Mouse (Mus musculus) layer of hippocampus, adult 11-12 months (tissue): ENCODE measurements around the gene Aplp2.

ENCODE experiments used
- DNase-seq: peaks from one replicate; pipeline ENCODE4 v3.0.0; 2022; ENCODE audit warnings: low spot score

Aplp2 gene

DNA sequence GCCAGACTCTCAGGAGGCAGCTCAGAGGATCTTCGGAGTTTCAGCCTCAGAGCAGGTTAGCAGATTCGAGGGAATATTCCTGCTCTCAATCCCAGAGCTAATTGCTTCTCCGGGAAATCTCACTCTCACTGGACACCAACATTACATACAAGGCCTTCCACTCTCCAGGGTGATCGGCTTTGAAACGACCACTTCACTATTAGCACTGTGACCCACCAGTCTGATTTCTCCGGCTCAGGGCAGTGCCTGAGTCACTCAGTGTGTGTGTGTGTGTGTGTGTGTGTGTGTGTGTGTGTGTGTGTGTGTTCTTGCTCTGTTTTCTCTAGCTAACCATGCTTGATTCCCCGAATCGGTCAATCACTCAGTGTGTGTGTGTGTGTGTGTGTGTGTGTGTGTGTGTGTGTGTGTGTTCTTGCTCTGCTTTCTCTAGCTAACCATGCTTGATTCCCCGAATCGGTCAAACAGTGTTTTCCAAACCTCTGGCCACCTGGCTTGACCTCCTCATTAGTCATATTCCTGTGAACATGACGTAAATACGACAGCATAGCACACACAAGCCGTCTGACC lies 89.1 kb downstream of the Aplp2 start:
- no peak for DNase-seq

DNA sequence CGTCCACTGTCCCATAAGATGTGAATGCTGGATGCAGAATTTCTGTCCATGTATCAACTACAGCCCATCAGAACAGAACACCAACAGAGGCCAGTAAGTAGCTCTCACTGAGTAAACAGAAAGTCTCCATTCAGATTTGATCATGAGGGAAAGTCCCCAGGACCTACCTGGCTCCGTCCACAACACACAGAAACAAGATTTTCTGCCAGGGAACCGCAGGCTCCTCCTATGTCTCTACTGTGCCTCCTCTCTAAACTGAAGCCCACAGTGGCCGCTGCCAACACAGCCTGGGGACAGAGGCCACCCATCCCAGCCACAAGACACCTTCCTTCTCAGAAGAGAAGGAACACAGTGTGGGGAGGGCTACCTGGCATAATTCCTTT lies 91.1 kb downstream of the Aplp2 start:
- no peak for DNase-seq

DNA sequence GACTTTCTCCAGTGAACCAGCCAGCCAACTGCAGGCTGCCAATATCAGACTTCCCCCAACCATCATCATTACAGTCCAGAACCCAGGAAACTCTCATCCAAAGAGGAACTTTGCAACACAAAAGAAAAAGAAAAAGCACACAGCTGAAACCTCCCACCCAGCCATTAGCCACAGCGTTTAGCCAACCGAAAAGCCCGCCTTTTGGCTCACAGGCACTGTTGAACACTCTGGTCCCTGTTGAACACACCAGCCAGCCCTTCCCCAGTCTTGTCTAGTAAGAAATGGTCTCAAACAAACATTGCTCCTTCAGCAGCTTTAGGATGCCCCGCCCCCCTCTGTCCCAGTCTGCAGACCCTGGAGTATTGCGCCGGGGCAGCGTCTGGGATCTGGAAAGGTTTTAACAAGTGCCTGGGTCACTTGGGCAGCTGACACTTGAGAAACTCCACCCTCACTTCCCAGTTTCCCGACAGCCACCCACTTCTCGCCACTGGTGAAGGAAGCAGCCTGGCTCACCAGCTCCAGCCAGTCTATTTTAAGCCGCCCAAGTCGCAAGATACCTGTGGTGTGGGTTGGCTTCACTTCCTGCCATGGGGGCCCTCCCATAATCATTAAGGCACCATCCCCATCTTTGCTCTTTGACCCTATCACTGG lies 91.6 kb downstream of the Aplp2 start:
- no peak for DNase-seq

DNA sequence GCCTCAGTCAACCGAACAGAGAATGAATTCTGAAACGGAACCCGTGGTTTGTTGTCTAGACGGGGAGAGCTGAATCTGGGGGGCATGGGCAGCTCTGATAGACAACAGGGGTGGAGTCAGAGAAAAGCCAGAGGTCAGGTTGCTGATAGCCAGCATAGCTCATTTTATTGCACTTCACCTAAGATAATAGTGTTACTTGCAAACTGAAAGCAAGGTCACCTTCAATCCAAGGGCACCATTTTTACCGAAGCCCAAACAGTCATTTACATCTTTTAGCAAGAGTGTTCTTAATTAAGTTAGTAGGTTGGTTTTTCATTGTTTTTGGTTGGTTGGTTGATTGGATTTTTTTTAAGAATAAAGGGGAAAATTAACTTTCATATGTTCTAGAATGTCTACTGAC lies 92.2 kb downstream of the Aplp2 start:
- no peak for DNase-seq

DNA sequence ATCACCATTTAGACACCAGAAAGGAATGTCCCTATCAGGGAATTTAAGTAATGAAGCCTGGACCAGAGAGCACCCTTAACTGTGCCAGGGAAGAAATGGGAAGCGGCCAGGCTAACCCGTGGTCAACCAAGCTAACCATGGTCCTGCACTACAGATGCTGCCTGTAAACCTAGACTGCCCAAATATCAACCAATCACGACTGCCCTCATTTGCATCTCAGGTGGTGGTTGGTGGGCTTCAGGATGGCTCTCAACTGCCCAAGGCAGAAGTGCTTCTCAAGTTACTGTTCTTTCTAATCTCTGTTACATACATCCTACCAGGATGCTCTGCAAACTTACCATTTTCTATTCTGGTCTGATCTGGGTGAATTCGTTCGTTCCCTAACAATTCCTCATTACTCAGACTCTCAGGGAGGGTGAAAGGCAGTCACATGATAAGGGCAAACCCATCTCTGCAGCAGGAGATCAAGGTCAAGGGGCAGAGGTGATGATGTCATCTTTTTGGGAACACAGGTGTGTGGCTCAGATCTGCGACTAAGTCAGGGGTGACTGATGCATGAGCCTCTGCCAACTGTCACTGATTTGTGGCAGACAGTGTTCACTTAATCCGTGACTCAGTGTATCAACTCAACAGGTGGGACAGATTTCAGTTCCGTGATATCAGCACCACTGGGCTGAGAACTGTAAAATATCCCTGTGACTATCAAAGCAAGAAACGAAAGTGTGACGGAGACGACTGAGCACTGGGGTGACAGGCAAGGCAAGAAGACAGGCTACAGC lies 92.9 kb downstream of the Aplp2 start:
- no peak for DNase-seq

DNA sequence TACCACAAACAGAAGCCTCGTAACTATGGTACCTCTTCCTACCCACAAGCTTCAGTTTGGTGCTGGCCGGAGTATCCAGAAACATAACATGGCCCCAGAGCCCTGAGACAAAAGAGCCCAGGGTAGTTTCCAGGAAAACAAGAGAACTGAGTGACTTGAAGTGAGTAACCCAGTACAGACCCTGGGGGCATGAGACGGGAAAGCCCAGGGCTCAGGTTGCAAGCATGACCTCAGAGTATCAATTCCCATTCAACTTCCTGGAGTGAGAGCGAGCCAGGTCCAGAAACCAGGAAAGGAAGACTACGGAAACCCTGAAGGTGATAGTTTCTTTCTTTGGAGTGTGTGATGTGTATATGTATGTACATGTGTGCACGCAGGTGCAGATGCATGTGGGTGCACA lies 94.1 kb downstream of the Aplp2 start:
- DNase-seq, result no peak

DNA sequence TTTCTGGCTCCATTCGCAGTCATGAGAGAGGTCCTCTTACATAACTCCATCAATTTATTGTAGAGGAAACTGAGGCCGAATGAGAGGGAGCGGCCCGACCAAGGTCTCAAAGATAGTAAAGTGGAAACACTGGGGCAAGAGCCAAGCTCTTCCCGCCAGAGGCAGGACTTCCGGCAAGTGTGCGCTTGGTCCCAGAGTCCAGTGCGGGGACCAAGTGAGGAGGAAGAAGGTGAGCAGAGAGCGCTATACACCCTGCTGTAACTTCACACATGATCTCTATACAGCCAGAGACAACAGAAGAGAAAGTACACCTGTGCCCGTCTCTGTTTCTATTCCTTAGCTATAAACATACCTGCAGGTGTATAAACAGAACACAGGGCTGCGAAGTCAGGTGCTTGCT lies 94.5 kb downstream of the Aplp2 start:
- DNase-seq, result no peak

DNA sequence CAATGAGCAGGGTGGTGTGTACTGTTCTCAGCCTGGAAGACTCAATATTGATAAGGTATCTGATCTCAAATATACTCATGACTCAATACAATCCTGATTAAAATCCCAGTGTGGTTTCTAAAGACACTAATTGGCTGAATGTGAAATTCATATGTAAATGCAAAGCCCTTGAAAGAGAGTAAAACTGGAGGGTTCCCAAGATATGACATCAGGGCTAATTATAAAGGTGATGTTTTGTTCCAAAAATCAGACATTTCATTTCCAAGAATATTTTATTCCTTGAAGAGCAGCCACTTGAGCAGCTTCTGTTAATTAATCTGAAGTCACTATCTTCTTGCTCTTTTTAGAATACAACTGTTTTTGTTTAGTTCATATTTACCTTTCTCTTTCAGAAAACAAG lies 96.0 kb downstream of the Aplp2 start:
- DNase-seq, result no peak

DNA sequence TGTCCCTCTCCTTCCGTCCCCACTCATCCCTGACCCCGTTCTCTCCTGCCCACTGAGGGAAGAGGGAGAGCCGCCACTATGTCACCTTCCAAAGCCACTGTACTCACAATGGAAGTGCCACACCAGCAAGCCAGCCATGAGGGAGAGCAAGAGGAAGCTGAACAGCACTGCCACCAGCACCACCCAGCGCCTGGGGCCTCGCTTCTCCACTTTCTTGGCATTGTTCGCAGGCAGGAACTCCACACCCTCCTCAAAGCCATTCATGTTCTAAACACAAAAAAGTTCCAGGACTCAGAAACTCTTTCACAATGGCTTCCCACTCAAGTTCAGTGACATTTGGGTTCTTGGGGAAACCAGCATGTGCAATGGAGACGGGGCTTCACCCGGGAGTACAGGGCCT lies 103.2 kb downstream of the Aplp2 start:
- DNase-seq, result no peak
